Mouse (Mus musculus) liver, adult 2 months (tissue): ENCODE measurements at regions not wholly inside any gene's neighbourhood (a gene's known extent, or its start where the extent isn't known, plus 50 kb on each side); places are given as distances from the start of the nearest gene placed in this dataset.

Source experiments
- CTCF ChIP-seq: fragments of 200-500 bp; IDR thresholded peaks from 2 replicates; pipeline ENCODE4 v1.5.1; 2011; ENCODE audit warnings: low read depth, low read length, control low read depth
- POLR2A ChIP-seq: fragments of 200-500 bp; IDR thresholded peaks from 2 replicates; pipeline ENCODE4 v1.6.1; 2011; ENCODE audit warnings: low read length, control low read depth; ENCODE audit not compliant: insufficient read depth; ENCODE audit errors: extremely low read depth

DNA sequence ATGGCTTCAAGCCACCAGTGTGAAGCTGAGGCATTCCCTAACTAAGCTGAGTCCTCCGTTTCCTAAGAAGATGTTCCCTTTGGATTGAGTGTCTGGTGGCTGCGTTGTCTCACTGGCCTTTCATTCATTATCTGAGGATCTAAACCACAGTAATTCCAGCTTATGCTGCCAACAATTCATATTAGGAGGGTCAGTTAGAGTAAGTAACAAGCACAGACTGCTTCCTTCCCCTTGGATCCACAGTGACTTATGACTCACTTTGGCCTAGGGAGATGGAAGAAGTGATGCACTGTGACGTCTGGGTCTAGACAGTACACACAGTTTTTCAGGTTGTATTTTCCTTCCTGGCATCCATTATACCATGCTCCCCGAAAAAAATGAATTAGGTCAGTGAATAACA lies 57.8 kb upstream of the Npy start:
- TF ChIP-seq CTCF (no peak), POLR2A (no peak)
